Comparison of ENCODE assay signal across 7 mouse cellular contexts in the genomic region with DNA sequence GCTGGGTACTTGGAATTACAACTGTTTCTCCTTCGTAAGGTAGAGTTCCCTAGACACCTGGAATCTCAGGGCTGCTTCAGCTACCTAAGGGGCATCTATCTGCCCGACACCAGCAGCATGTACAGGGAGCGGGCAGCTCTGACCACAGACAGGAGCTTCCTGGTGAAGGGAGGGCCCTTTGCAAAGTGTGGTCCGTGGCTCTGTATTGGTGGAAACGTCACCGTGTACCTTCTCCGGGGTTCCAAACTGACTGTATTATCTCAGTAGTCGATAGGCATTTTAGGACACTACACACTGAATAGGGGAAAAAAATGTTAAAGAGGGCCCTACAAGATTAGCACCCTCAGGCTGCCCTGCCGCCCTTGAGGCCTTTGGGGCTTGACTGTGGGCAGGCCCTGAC.
A peak's percentile ranks its signal among the peaks of the same experiment; 100 is the strongest.
DNase-seq lines count a peak whose midpoint lies in the region; ATAC-seq and TF ChIP-seq lines count a peak whose summit lies in the region.

No protein-coding gene starts in this region.

- no peaks in the 10 kb centered on the region for H3K27me3 ChIP-seq in lung, embryonic 14.5 days (ENCODE audit: insufficient read depth, low read length)
- no peaks in the 10 kb centered on the region for H3K27me3 ChIP-seq in forebrain, postnatal 0 days (ENCODE audit: insufficient read depth, low read length)
- no peaks in the 10 kb centered on the region for H3K27me3 ChIP-seq in limb, embryonic 10.5 days (ENCODE audit: low read depth, poor library complexity, severe bottlenecking)
- no peaks in the 10 kb centered on the region for H3K27me3 ChIP-seq in neural tube, embryonic 15.5 days (replicated peaks)

- peaks cover 10% of the 10 kb centered on the region; the same call in 1 of the 2 replicates for H3K4me1 ChIP-seq in lung, embryonic 14.5 days (ENCODE audit: insufficient read depth)
- 0 out of 2 replicates have a peak, but pooled peaks cover 6% of the 10 kb centered on the region for H3K4me1 ChIP-seq in forebrain, postnatal 0 days (ENCODE audit: insufficient read depth)
- H3K4me1 ChIP-seq in limb, embryonic 10.5 days: peaks cover 31% of the 10 kb centered on the region
- H3K4me1 ChIP-seq in neural tube, embryonic 15.5 days: peaks cover 22% of the 10 kb centered on the region

- H3K9me3 ChIP-seq in lung, embryonic 14.5 days (ENCODE audit: low read depth, low read length): 0 out of 2 replicates have a peak, but pooled peaks cover 5% of the 10 kb centered on the region
- no peaks in the 10 kb centered on the region for H3K9me3 ChIP-seq in forebrain, postnatal 0 days (ENCODE audit: low read length)
- H3K9me3 ChIP-seq in limb, embryonic 10.5 days (replicated peaks): no peaks in the 10 kb centered on the region; the same call in 1 of the 2 replicates
- no peaks in the 10 kb centered on the region for H3K9me3 ChIP-seq in neural tube, embryonic 15.5 days (replicated peaks)

- H3K9ac ChIP-seq in lung, embryonic 14.5 days: peak overlapping the region; percentile 30; the same call in 1 of the 2 replicates
- H3K9ac ChIP-seq in forebrain, postnatal 0 days: 0 out of 2 replicates have a peak overlapping the region, but pooled peaks have one; percentile 28
- no peak overlapping the region for H3K9ac ChIP-seq in neural tube, embryonic 15.5 days (replicated peaks)

- DNase-seq in lung, embryonic 14.5 days: no peak
- DNase-seq in lung, postnatal 4 days: no peak
- no peak for DNase-seq in forebrain, postnatal 0 days
- DNase-seq in limb, embryonic 10.5 days (ENCODE audit: low spot score): no peak
- no peak for DNase-seq in layer of hippocampus, postnatal 25 days (ENCODE audit: extremely low spot score in 1 of 2, low spot score in 1 of 2)
- no peak for DNase-seq in adrenal gland, postnatal 36 days

- H3K4me3 ChIP-seq in lung, embryonic 14.5 days (ENCODE audit: low read depth, low read length): no peak overlapping the region
- no peak overlapping the region for H3K4me3 ChIP-seq in forebrain, postnatal 0 days (ENCODE audit: low read depth, low read length)
- H3K4me3 ChIP-seq in limb, embryonic 10.5 days: no peak overlapping the region
- no peak overlapping the region for H3K4me3 ChIP-seq in neural tube, embryonic 15.5 days (replicated peaks)

- H3K27ac ChIP-seq in lung, embryonic 14.5 days (ENCODE audit: low read depth): peak overlapping the region; percentile 76
- peak overlapping the region; percentile 64; the same call in 1 of the 2 replicates for H3K27ac ChIP-seq in forebrain, postnatal 0 days (ENCODE audit: low read depth, low read length)
- H3K27ac ChIP-seq in limb, embryonic 10.5 days: peak overlapping the region; percentile 86
- peak overlapping the region; percentile 46 for H3K27ac ChIP-seq in neural tube, embryonic 15.5 days (replicated peaks)

- 0 out of 2 replicates have a peak overlapping the region, but pooled peaks have one; percentile 10 for H3K4me2 ChIP-seq in lung, embryonic 14.5 days
- no peak overlapping the region for H3K4me2 ChIP-seq in forebrain, postnatal 0 days (ENCODE audit: low read depth)
- H3K4me2 ChIP-seq in neural tube, embryonic 15.5 days: peak overlapping the region; percentile 20; the same call in 1 of the 2 replicates

- TF ChIP-seq CTCF in lung, embryonic 14.5 days (IDR thresholded peaks at IDR 0.05; ENCODE audit: low read depth): no peak
- TF ChIP-seq CTCF in forebrain, postnatal 0 days (IDR thresholded peaks at IDR 0.05; ENCODE audit: low read depth): no peak

- peak; percentile 42 for ATAC-seq in lung, embryonic 14.5 days (ENCODE audit: insufficient read depth)
- peak; percentile 51; the same call in 1 of the 2 replicates for ATAC-seq in forebrain, postnatal 0 days
- peak; percentile 32 for ATAC-seq in neural tube, embryonic 15.5 days (ENCODE audit: low FRiP score)

- 38% methylated on average over 9 of the region's 9 CpGs for WGBS in lung, embryonic 14.5 days
- WGBS in forebrain, postnatal 0 days: 34% methylated on average over 9 of the region's 9 CpGs
- 67% methylated on average over 9 of the region's 9 CpGs for WGBS in limb, embryonic 10.5 days
- WGBS in neural tube, embryonic 15.5 days: 44% methylated on average over 9 of the region's 9 CpGs

- no peaks in the 10 kb centered on the region for H3K36me3 ChIP-seq in lung, embryonic 14.5 days (ENCODE audit: insufficient read depth)
- no peaks in the 10 kb centered on the region for H3K36me3 ChIP-seq in forebrain, postnatal 0 days (ENCODE audit: insufficient read depth)
- peaks cover 20% of the 10 kb centered on the region for H3K36me3 ChIP-seq in limb, embryonic 10.5 days
- 0 out of 2 replicates have a peak, but pooled peaks cover 3% of the 10 kb centered on the region for H3K36me3 ChIP-seq in neural tube, embryonic 15.5 days
